ENCODE assay signal across 15 mouse cellular contexts in the genomic region with DNA sequence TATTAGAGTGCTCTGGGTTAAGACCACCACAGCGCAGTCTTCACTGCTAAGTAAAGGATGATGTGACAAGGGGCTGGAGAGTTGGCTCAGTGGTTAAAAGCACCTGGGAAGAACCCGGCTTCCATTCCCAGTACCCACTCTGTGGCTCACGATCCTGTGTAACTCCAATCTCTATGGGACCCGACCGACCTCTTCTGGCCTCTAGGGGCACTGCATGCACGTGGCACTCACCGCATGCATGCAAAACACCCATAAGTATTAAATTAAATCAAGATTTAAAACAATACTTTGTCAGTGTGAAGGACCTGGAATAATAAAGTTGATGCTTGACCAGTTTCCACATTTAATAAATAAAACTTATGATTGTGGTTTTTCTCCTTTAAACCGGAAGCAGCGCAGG.
A peak's percentile ranks its signal among the peaks of the same experiment; 100 is the strongest.
DNase-seq lines count a peak whose midpoint lies in the region; ATAC-seq and TF ChIP-seq lines count a peak whose summit lies in the region.
"Had no signal": no experiment of that assay in that cellular context is flagged by ENCODE, and none has a peak within 500 bp of the region (broad histone marks: within the 10 kb centered on the region; RNA-seq: fewer than 3 reads in every experiment).

No protein-coding gene starts in this region.

- 69% methylated on average over 9 of the region's 9 CpGs for WGBS in forebrain, postnatal 0 days
- 66% methylated on average over 9 of the region's 9 CpGs for WGBS in forebrain, embryonic 10.5 days
- WGBS in lung, adult 2 months, result 66% methylated on average over 9 of the region's 9 CpGs

- H3K4me1 ChIP-seq in forebrain, postnatal 0 days (ENCODE audit: insufficient read depth), result 0 out of 2 replicates have a peak, but pooled peaks cover 4% of the 10 kb centered on the region
- peaks cover 30% of the 10 kb centered on the region for H3K4me1 ChIP-seq in forebrain, embryonic 10.5 days
- H3K4me1 ChIP-seq in lung, adult 2 months (ENCODE audit: control insufficient read depth, insufficient read depth, low read length), result no peaks in the 10 kb centered on the region
- peaks cover 24% of the 10 kb centered on the region for H3K4me1 ChIP-seq in E14TG2a.4 (replicated peaks; ENCODE audit: low read depth, low read length)
- H3K4me1 ChIP-seq: neural tube, embryonic 12.5 days had no signal

- H3K36me3 ChIP-seq in forebrain, postnatal 0 days (ENCODE audit: insufficient read depth), result no peaks in the 10 kb centered on the region
- no peaks in the 10 kb centered on the region for H3K36me3 ChIP-seq in forebrain, embryonic 10.5 days (replicated peaks)
- H3K36me3 ChIP-seq in E14TG2a.4 (ENCODE audit: insufficient read depth, low read length), result no peaks in the 10 kb centered on the region
- H3K36me3 ChIP-seq: neural tube, embryonic 12.5 days had no signal

- no peak overlapping the region for H3K9ac ChIP-seq in forebrain, postnatal 0 days
- H3K9ac ChIP-seq: neural tube, embryonic 12.5 days had no signal

- no peak for DNase-seq in forebrain, postnatal 0 days
- no peak for DNase-seq in forebrain, embryonic 10.5 days (ENCODE audit: extremely low spot score, low spot score)
- DNase-seq in lung, adult 2 months, result no peak
- DNase-seq in lung, postnatal 4 days, result no peak
- no peak for DNase-seq in cerebellum, adult 18-20 months
- DNase-seq in urinary bladder, adult 18-20 months (ENCODE audit: low spot score in 2 of 2), result no peak
- DNase-seq: adrenal gland, adult 8-10 months; cerebellum, adult 9-10 months; gastrocnemius, postnatal 10 days; heart, postnatal 36 days; kidney, adult 8-10 months; spleen, adult 18-20 months had no signal

- no peak for TF ChIP-seq POLR2A in lung, adult 2 months (IDR thresholded peaks at IDR 0.05; ENCODE audit: borderline replicate concordance, extremely low read depth, low read depth, low read length)

- H3K27me3 ChIP-seq in forebrain, postnatal 0 days (ENCODE audit: insufficient read depth, low read length), result no peaks in the 10 kb centered on the region
- H3K27me3 ChIP-seq in forebrain, embryonic 10.5 days (ENCODE audit: poor library complexity, severe bottlenecking), result no peaks in the 10 kb centered on the region
- no peaks in the 10 kb centered on the region for H3K27me3 ChIP-seq in E14TG2a.4 (ENCODE audit: insufficient read depth, low read length)
- H3K27me3 ChIP-seq: neural tube, embryonic 12.5 days had no signal

- H3K4me3 ChIP-seq in forebrain, postnatal 0 days (ENCODE audit: low read depth, low read length), result no peak overlapping the region
- no peak overlapping the region for H3K4me3 ChIP-seq in forebrain, embryonic 10.5 days
- no peak overlapping the region for H3K4me3 ChIP-seq in lung, adult 2 months (replicated peaks; ENCODE audit: extremely low read depth, low read depth, low read length)
- H3K4me3 ChIP-seq in E14TG2a.4 (replicated peaks; ENCODE audit: low read length), result no peak overlapping the region
- H3K4me3 ChIP-seq: neural tube, embryonic 12.5 days had no signal

- peak; percentile 31 for TF ChIP-seq CTCF in forebrain, postnatal 0 days (IDR thresholded peaks at IDR 0.05; ENCODE audit: low read depth)
- peak; percentile 45; the same call in 1 of the 2 replicates for TF ChIP-seq CTCF in lung, adult 2 months (IDR thresholded peaks at IDR 0.05; ENCODE audit: insufficient read depth, low read length)
- peak; percentile 93 for TF ChIP-seq CTCF in E14TG2a.4 (conservative IDR thresholded peaks at IDR 0.05; ENCODE audit: low read length)

- H3K27ac ChIP-seq in forebrain, postnatal 0 days (ENCODE audit: low read depth, low read length), result no peak overlapping the region
- no peak overlapping the region for H3K27ac ChIP-seq in forebrain, embryonic 10.5 days
- H3K27ac ChIP-seq: neural tube, embryonic 12.5 days had no signal

- H3K4me2 ChIP-seq in forebrain, postnatal 0 days (ENCODE audit: low read depth), result no peak overlapping the region
- H3K4me2 ChIP-seq: neural tube, embryonic 12.5 days had no signal

- no peaks in the 10 kb centered on the region for H3K9me3 ChIP-seq in forebrain, postnatal 0 days (ENCODE audit: low read length)
- no peaks in the 10 kb centered on the region for H3K9me3 ChIP-seq in forebrain, embryonic 10.5 days
- no peaks in the 10 kb centered on the region for H3K9me3 ChIP-seq in E14TG2a.4 (ENCODE audit: low read length)
- H3K9me3 ChIP-seq: neural tube, embryonic 12.5 days had no signal

- ATAC-seq in forebrain, postnatal 0 days, result no peak
- ATAC-seq in megakaryocyte progenitor cell, adult 5-6 weeks (replicated peaks; ENCODE audit: poor library complexity), result peak; percentile 54; the same call in 1 of the 2 replicates

Comparison
In these comparisons a context has a peak if more than half of its experiments do, and no peak if none do; other contexts are left out.
1. CTCF ChIP-seq: peak in every context shown above with its lines; median percentile 93 in E14TG2a.4; 45 in lung, adult 2 months; 31 in forebrain, postnatal 0 days.